Mouse (Mus musculus): Measurements from ENCODE around the gene Orm2.

GRCm38 (mm10) chr4:63356981-63357570, 5.2 kb upstream of the Orm2 start:
- no peak for TF ChIP-seq MYC (IDR thresholded peaks at IDR 0.05; ENCODE audit: low read depth, low read length)
- no peak for TF ChIP-seq POLR2A (IDR thresholded peaks at IDR 0.05; ENCODE audit: low read depth, low read length)
- TF ChIP-seq CTCF (conservative IDR thresholded peaks at IDR 0.05 in 1 of 2, IDR thresholded peaks at IDR 0.05 in 1 of 2; ENCODE audit: low read depth in 2 of 2, low read length in 2 of 2), result no peak
- no peak for TF ChIP-seq ZNF384 (IDR thresholded peaks at IDR 0.05; ENCODE audit: low read depth, low read length)
- TF ChIP-seq ZMIZ1 (IDR thresholded peaks at IDR 0.05; ENCODE audit: low read depth, low read length), result no peak
- no peak for TF ChIP-seq MEF2A (IDR thresholded peaks at IDR 0.05; ENCODE audit: borderline replicate concordance, low read depth, low read length)
- no peak for TF ChIP-seq EP300 (IDR thresholded peaks at IDR 0.05; ENCODE audit: low read length)
- no peak for TF ChIP-seq ZKSCAN1 (IDR thresholded peaks at IDR 0.05; ENCODE audit: borderline replicate concordance, low read depth, low read length)

Measured in CH12.LX (cell line).